Mouse (Mus musculus) liver, adult (tissue): ENCODE results near the gene Fhad1.

Experiments used
- GATA4 ChIP-seq: IDR thresholded peaks from 2 replicates; pipeline ENCODE4 v1.6.1; 2014; ENCODE audit warnings: mild to moderate bottlenecking, low read length; ENCODE audit not compliant: insufficient replicate concordance

Gene Fhad1

GRCm38 (mm10) chr4:141960037-141960436 is 54.8 kb downstream of the Fhad1 start:
- TF ChIP-seq GATA4 = no peak

- TF ChIP-seq GATA4 = no peak
These were observed 55.3 kb downstream of the Fhad1 start for GRCm38 (mm10) chr4:141959615-141960014.

- TF ChIP-seq GATA4 = no peak
These were observed 56.1 kb downstream of the Fhad1 start for GRCm38 (mm10) chr4:141958614-141959375.

- TF ChIP-seq GATA4 = no peak
These were observed 56.7 kb downstream of the Fhad1 start for GRCm38 (mm10) chr4:141958188-141958587.

- no peak for TF ChIP-seq GATA4
These were observed 57.1 kb downstream of the Fhad1 start for GRCm38 (mm10) chr4:141957740-141958139.

GRCm38 (mm10) chr4:141956931-141957330 is 58.0 kb downstream of the Fhad1 start:
- no peak for TF ChIP-seq GATA4

GRCm38 (mm10) chr4:141954770-141955720 is 59.8 kb downstream of the Fhad1 start:
- peak; percentile 87 for TF ChIP-seq GATA4

- TF ChIP-seq GATA4 = no peak
These were observed 61.0 kb downstream of the Fhad1 start for GRCm38 (mm10) chr4:141953859-141954258.

- TF ChIP-seq GATA4 = no peak
These were observed 61.6 kb downstream of the Fhad1 start for GRCm38 (mm10) chr4:141953291-141953690.

- TF ChIP-seq GATA4 = no peak
These were observed 62.1 kb downstream of the Fhad1 start for GRCm38 (mm10) chr4:141952824-141953223.

- TF ChIP-seq GATA4 = no peak
These were observed 62.8 kb downstream of the Fhad1 start for GRCm38 (mm10) chr4:141952114-141952513.

- TF ChIP-seq GATA4 = no peak
These were observed 65.4 kb downstream of the Fhad1 start for GRCm38 (mm10) chr4:141949436-141949835.

GRCm38 (mm10) chr4:141948822-141949221 is 66.1 kb downstream of the Fhad1 start:
- no peak for TF ChIP-seq GATA4

GRCm38 (mm10) chr4:141942403-141942802 is 72.5 kb downstream of the Fhad1 start:
- peak; percentile 38; the same call in 1 of the 2 replicates for TF ChIP-seq GATA4

GRCm38 (mm10) chr4:141941289-141941688 is 73.6 kb downstream of the Fhad1 start:
- no peak for TF ChIP-seq GATA4

- TF ChIP-seq GATA4 = no peak
These were observed 76.3 kb downstream of the Fhad1 start for GRCm38 (mm10) chr4:141938535-141938934.
